Mouse (Mus musculus): Measurements from ENCODE around the gene H2-DMb1.
"Not testable (repeated sequence)": the region's sequence is repeated elsewhere in the genome, so short reads cannot be mapped to it uniquely, and the experiment has no call there.

The H2-DMb1 gene

DNA sequence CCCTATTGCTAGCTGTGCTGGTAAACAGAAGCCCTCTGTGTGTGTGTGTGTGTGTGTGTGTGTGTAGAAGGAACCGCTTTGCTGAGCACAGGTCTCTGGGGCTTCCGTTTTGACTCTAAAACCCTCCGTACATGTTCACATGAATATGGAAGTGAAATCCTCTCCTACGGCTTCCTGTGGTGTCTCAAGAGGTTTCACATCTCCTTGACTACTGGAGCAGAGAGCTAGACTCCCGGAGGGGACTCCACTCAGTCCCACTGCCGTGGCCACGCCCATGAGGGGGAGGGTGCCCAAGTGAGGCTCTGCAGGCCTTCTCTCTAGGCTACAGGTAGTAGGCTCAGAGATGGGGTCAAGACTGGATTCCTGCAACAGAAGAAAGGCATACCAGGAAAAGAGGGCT is 9.8 kb upstream of the H2-DMb1 start, which contains the start of gene H2-DMb2:
Gene H2-DMb2 (plus strand): TSS at position 275 of the 400 bp plus-strand sequence.
- peak; percentile 55 for DNase-seq (ENCODE audit: low read depth, low spot score)

DNA sequence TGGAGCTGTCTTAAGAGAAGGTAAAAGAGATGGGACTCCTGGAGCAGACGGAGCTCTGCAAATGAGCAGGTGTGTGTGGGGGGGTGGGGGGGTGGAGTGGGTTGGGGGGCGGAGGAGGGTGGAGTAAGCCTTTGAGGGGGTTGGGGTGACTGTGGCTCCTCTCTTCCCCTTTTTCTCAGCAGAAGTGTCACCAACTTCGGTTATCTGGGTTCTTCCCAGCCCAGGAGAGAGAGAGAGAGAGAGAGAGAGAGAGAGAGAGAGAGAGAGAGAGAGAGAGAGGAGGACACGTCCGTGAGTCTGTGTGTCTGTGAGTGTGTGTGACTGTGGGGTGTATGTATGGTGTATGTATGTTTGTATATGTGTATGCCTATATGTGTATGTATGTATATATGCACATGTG is 9.4 kb upstream of the H2-DMb1 start:
- no peak for DNase-seq (ENCODE audit: low read depth, low spot score)

DNA sequence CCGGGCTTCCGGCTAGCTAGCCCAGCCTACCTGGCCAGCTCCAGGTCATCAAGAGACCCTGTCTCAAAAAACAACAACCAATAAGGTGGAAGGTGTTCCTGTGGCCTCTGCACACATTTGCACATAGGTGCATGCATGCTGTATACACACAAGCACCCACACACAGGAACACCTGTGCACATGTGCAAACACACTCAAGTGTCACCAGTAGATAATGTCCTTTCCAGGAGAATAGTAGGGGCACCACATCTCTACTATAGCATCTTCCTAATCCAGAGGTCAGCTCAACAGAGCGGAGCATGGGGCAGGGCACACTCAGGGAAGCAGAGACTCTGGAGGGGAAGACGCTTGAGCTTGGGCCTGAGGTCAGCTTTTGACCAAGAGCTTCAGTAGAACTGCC is 8.7 kb upstream of the H2-DMb1 start:
- DNase-seq (ENCODE audit: low read depth, low spot score) = not testable (repeated sequence)

DNA sequence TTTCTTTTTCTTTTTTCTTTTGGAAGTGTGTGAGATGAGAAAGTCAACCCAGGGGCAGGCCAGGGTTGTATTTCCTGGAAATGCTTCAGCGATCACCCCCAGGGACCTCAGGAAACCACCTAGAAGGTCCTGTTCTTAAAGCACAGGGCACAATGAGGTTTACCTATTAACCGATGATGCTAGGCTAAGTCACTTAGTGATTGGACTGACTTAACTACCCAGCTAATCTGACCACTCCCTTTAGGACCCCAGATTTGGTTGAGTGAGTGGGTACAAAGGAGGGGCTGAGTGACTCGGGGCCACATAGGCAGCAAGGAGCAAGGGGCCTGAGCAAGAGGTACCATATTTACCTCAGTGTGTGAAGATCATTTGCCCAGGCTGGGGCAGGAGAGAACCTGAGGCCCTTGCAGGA is 7.9 kb upstream of the H2-DMb1 start:
- DNase-seq (ENCODE audit: low read depth, low spot score) = no peak

DNA sequence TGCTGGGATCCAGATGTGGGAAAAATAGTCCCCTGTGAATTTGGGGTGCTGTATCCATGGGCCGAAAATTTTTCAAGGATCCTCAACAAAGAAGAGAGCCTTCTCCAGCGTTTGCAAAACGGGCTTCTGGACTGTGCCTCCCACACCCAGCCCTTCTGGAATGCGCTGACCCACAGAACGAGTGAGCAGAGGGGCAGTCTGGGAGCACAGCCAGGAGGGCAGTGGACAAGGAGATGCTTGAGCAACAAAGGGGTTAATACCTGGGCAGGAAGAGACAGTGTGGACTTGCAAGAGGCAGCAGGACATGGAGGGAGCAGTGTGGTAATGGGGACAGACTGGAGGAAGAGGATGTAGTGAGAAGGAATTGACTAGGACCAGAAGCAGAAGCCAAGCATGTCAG is 2.7 kb downstream of the H2-DMb1 start:
- no peak for DNase-seq (ENCODE audit: low read depth, low spot score)

DNA sequence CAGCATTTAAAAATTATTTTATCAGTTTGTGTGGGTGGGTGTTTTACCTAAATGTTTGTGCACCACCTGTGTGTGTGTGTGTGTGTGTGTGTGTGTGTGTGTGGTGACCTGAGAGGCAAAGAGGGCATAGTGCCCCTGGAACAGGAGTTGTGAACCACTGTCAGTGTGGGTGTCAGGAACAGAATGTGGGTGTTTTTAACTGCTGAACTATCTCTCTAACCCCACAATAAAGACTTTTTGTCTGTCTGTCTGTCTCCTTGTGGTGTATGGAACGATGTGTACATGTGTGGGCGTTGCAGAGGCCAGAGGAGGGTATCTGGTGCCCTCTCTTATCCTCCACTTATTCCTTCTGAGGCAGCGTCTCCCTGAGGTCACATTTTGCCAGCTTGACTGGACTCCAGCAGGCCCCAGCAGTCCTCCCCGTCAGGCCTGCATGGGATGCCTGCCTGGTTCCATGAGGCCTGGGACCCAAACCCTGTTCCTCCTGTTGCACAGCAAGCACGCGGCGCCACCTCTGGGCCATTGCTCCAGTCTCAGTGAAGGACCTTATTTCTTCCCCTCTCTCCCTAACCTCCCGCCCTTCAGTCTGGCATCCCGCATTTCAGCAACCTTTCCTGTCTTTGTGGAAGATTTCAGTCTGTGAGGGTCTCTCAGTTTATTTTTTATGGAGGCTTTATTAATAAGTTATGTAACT is 11.5 kb downstream of the H2-DMb1 start:
- peak; percentile 44 for DNase-seq (ENCODE audit: low read depth, low spot score)

DNA sequence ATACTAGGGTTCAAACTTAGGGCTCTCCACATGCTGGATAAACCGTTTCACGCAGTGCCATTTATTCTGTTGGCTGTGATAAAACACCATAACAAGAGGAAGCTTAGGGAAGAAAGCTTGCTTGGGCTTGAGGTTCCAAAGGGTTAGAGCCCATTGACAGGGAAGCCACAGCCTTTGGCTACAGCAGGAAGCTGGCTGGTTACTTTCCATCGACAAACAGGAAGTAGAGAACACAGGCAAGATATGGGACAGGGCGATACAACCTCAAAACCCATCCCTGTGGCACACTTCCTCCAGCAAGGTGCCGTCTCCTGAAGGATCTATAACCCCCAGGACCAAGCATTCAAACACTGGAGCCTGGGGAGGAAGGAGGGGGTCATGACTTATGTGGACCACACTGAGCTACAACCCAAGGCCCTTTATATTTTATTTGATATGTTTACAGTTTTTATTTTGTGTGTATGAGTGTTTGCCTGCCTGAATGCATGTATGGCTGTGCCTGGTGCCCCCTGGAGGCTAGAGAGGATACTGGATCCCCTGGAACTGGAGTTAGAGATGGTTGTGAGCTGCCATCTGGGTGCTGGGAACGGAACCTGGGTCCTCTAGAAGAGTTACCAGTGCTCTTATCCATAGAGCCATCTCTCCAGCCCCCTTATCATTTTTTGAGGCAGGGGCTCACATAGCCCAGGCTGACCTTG is 12.3 kb downstream of the H2-DMb1 start:
- DNase-seq (ENCODE audit: low read depth, low spot score) = peak; percentile 55

DNA sequence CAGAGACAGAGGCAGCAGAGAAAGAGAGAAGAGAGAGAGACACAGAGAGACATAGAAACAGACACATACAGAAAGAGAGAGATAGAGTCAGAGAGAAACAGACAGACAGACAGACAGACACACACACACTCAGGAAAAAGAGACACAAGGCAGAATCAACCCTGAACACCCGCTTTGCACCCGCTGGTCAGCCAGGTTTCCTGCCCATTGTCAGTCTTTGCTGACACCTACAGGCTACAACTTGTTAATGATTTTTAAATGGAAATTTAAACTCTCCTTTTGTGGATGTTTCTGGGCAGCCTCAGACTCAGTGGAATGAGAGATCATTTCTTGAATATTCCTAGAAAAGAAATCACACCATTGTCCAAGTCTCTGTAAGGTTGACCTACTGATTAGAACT is 16.4 kb downstream of the H2-DMb1 start:
- DNase-seq (ENCODE audit: low read depth, low spot score) = peak; percentile 37

- DNase-seq (ENCODE audit: low read depth, low spot score) = no peak
These were observed 17.6 kb downstream of the H2-DMb1 start for GRCm38 (mm10) chr17:34170487-34170876.

DNA sequence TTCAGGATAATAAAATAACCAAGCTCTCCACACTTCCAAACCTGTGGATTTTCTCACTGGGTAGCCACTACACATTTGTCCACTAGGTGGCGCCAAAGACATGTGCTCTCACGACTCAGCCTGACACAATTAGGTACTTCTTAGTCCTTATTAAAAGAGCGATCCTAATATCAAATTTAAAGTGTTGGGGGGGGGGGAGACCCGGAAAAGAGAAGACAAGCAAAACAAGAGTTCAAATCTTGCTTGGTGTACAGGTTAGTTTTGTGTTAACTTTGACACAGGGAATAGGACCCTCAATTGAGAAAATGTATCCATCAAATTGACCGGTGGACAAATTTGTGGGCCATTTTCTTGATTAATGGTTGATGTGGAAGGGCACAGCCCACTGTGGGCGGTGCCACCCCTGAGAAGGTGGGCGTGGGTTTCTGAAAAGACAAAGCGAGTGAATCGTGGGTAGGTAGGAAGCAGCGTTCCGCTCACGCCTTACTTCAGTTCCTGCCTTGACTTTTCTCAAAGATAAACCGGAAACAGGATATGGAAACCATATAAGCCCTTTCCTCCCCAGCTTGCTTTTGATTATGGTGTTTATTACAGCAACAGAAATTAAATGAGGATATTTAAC is 18.1 kb downstream of the H2-DMb1 start:
- peak; percentile 72 for DNase-seq (ENCODE audit: low read depth, low spot score)

GRCm38 (mm10) chr17:34172528-34172927 is 19.7 kb downstream of the H2-DMb1 start:
- peak; percentile 33 for DNase-seq (ENCODE audit: low read depth, low spot score)

DNA sequence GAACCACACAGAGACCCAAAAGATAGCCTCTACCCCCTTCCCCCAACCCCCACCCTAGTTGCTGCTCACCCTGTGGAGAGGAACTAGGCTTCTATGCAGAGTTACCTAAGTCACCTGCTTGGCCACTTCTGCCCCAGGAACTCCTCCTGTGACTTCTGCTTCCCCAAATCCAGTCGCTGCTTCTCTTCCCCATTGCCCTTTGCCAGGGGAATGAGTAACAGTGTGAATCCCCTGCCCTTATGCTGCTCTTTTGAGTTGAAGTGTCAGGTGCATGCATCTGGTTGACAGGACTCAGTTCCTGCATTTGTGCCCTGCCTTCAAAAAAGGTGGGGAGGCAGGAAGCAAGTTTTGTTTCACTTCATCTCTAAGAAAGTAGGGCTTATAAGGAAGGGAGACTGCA is 21.2 kb downstream of the H2-DMb1 start:
- no peak for DNase-seq (ENCODE audit: low read depth, low spot score)

- peak; percentile 54 for DNase-seq (ENCODE audit: low read depth, low spot score)
These were observed 24.3 kb downstream of the H2-DMb1 start for GRCm38 (mm10) chr17:34177179-34177578.

DNA sequence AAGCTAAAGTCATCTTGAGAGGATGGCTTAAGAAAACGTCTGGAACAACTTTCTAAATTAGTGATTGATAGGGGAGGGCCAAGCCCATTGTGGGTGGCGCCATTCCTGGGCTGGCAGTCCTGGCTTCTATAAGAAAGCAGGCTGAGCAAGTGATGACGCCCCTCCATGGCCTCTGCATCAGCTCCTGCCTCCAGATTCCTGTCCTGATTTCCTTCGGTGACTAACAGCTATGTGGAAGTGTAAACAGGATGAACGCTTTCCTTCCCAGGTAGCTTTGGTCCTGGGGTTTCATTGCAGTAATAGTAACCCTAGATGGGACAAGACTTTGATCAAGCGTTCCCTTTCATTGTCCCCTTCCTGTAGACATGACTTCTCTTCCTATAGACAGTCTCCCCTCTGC is 26.1 kb downstream of the H2-DMb1 start:
- DNase-seq (ENCODE audit: low read depth, low spot score) = no peak

- DNase-seq (ENCODE audit: low read depth, low spot score) = no peak
These were observed 27.3 kb downstream of the H2-DMb1 start for GRCm38 (mm10) chr17:34179913-34180859.

- DNase-seq (ENCODE audit: low read depth, low spot score) = no peak
These were observed 30.8 kb downstream of the H2-DMb1 start for GRCm38 (mm10) chr17:34183564-34184219.

DNA sequence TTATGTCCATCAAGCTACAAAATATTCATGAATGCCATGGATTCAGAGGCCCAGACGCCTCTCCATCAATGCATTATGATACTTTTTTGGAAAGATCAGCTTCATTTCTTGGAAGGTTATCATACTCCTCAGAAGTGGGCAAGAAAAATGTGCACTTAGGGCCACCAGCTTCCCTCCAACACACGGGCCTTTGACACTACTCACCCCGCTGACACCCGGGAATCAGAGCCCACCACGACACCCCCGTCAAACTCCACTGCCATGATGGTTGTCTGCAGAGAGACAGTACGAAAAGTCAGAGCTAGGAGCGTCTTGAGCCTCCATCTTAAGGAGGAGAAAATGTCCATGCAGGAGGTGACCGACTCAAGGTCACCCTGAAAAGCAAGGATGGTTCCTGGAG is 32.7 kb downstream of the H2-DMb1 start:
- DNase-seq (ENCODE audit: low read depth, low spot score) = no peak

- DNase-seq (ENCODE audit: low read depth, low spot score) = no peak
These were observed 34.0 kb downstream of the H2-DMb1 start for GRCm38 (mm10) chr17:34186885-34187260.

GRCm38 (mm10) chr17:34187261-34187916 is 34.5 kb downstream of the H2-DMb1 start, which contains the start of the genes Tap1 and Psmb9:
Gene Tap1 (plus strand): TSS chr17:34187553.
Gene Psmb9 (minus strand): TSS chr17:34187764.
- DNase-seq (ENCODE audit: low read depth, low spot score) = peak; percentile 97

- no peak for DNase-seq (ENCODE audit: low read depth, low spot score)
These were observed 35.1 kb downstream of the H2-DMb1 start for GRCm38 (mm10) chr17:34188010-34188409.

All from R1 (cell line).